ENCODE assay signal across 23 mouse cellular contexts in the genomic region with DNA sequence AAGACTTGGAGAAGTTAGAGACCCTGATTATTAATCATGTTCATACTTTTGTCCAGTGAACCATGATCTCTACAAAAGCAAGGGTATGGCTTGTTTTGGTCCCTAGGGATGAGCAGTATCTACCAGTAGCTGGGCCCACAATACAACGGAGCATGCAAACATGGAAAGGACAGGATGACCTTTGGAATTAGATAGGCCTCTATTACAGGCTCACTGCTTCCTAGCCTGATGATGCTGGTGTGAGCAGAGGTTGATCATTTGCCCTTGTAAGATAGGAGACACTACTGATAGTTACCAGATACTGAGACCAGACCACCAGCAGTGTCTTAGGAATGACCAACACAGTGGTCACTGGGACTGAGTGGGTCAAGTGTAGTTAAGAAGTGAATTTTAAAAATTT.
"Had no signal": no experiment of that assay in that cellular context is flagged by ENCODE, and none has a peak within 500 bp of the region (broad histone marks: within the 10 kb centered on the region; RNA-seq: fewer than 3 reads in every experiment).

No protein-coding gene starts in this region.

- H3K27me3 ChIP-seq: heart, embryonic 13.5 days; heart, embryonic 15.5 days; hindbrain, embryonic 13.5 days; hindbrain, embryonic 15.5 days; limb, embryonic 12.5 days had no signal

- H3K4me3 ChIP-seq: heart, embryonic 13.5 days; heart, embryonic 15.5 days; hindbrain, embryonic 13.5 days; hindbrain, embryonic 15.5 days; layer of hippocampus, adult 2 months; left cerebral cortex, adult 2 months; limb, embryonic 10.5 days; limb, embryonic 12.5 days had no signal

- ATAC-seq: forebrain, postnatal 0 days; inflammation-experienced regulatory T-cells, adult 6 months had no signal

- DNase-seq: forebrain, postnatal 0 days; gastrocnemius, postnatal 14 days; gastrocnemius, postnatal 36 days; heart, adult 18-20 months; heart, postnatal 14 days; heart, postnatal 36 days; kidney, adult 11 months; kidney, adult 8-10 months; kidney, postnatal 10 days; kidney, postnatal 25 days; kidney, postnatal 4 days; liver had no signal

- H3K9me3 ChIP-seq: heart, embryonic 13.5 days; heart, embryonic 15.5 days; hindbrain, embryonic 13.5 days; hindbrain, embryonic 15.5 days; limb, embryonic 10.5 days; limb, embryonic 12.5 days had no signal

- H3K27ac ChIP-seq: heart, embryonic 13.5 days; heart, embryonic 15.5 days; hindbrain, embryonic 13.5 days; hindbrain, embryonic 15.5 days; layer of hippocampus, adult 2 months; left cerebral cortex, adult 2 months; limb, embryonic 10.5 days; limb, embryonic 12.5 days; liver, embryonic 14.5 days had no signal

- H3K4me2 ChIP-seq: heart, embryonic 11.5 days; heart, embryonic 13.5 days; heart, embryonic 15.5 days; hindbrain, embryonic 13.5 days; hindbrain, embryonic 15.5 days; limb, embryonic 12.5 days had no signal

- H3K9ac ChIP-seq: forebrain, postnatal 0 days; heart, embryonic 13.5 days; heart, embryonic 15.5 days; hindbrain, embryonic 13.5 days; hindbrain, embryonic 15.5 days; limb, embryonic 12.5 days; liver, embryonic 14.5 days had no signal
